Mouse (Mus musculus): ENCODE results near the gene Pax1. TPM values are rescaled to one million over a fixed set of nuclear protein-coding genes. Genes with fewer than 3 reads are reported as not detected.

The Pax1 gene
- total RNA-seq, 2 experiments from 2014 or later, result not detected

- no peak for ATAC-seq (replicated peaks; ENCODE audit: low FRiP score, poor library complexity, severe bottlenecking)
Measured at GRCm38 (mm10) chr2:147371289-147371688, 9.6 kb downstream of the Pax1 start.

- ATAC-seq (replicated peaks; ENCODE audit: low FRiP score, poor library complexity, severe bottlenecking), result no peak
Measured at GRCm38 (mm10) chr2:147371840-147372239, 10.1 kb downstream of the Pax1 start.

- ATAC-seq (replicated peaks; ENCODE audit: low FRiP score, poor library complexity, severe bottlenecking), result no peak
Measured at GRCm38 (mm10) chr2:147372947-147373666, 11.4 kb downstream of the Pax1 start.

GRCm38 (mm10) chr2:147373667-147374007 lies 11.9 kb downstream of the Pax1 start:
- no peak for ATAC-seq (replicated peaks; ENCODE audit: low FRiP score, poor library complexity, severe bottlenecking)

GRCm38 (mm10) chr2:147374245-147374644 lies 12.5 kb downstream of the Pax1 start:
- ATAC-seq (replicated peaks; ENCODE audit: low FRiP score, poor library complexity, severe bottlenecking), result no peak

GRCm38 (mm10) chr2:147375019-147375715 lies 13.4 kb downstream of the Pax1 start:
- no peak for ATAC-seq (replicated peaks; ENCODE audit: low FRiP score, poor library complexity, severe bottlenecking)

- ATAC-seq (replicated peaks; ENCODE audit: low FRiP score, poor library complexity, severe bottlenecking), result no peak
Measured at GRCm38 (mm10) chr2:147378934-147379333, 17.2 kb downstream of the Pax1 start.

- ATAC-seq (replicated peaks; ENCODE audit: low FRiP score, poor library complexity, severe bottlenecking), result no peak
Measured at GRCm38 (mm10) chr2:147383373-147383772, 21.6 kb downstream of the Pax1 start.

- no peak for ATAC-seq (replicated peaks; ENCODE audit: low FRiP score, poor library complexity, severe bottlenecking)
Measured at GRCm38 (mm10) chr2:147386949-147387348, 25.2 kb downstream of the Pax1 start.

- ATAC-seq (replicated peaks; ENCODE audit: low FRiP score, poor library complexity, severe bottlenecking), result no peak
Measured at GRCm38 (mm10) chr2:147409323-147409722, 47.6 kb downstream of the Pax1 start.

- ATAC-seq (replicated peaks; ENCODE audit: low FRiP score, poor library complexity, severe bottlenecking), result no peak
Measured at GRCm38 (mm10) chr2:147415037-147415436, 53.3 kb downstream of the Pax1 start.

- ATAC-seq (replicated peaks; ENCODE audit: low FRiP score, poor library complexity, severe bottlenecking), result no peak
Measured at GRCm38 (mm10) chr2:147424582-147425255, 63.0 kb downstream of the Pax1 start.

- no peak for ATAC-seq (replicated peaks; ENCODE audit: low FRiP score, poor library complexity, severe bottlenecking)
Measured at GRCm38 (mm10) chr2:147429607-147430356, 68.1 kb downstream of the Pax1 start.

- ATAC-seq (replicated peaks; ENCODE audit: low FRiP score, poor library complexity, severe bottlenecking), result no peak
Measured at GRCm38 (mm10) chr2:147433120-147433519, 71.4 kb downstream of the Pax1 start.

Other genes starting within 250 kb of the Pax1 start
- not detected in 2 replicates for gene Nkx2-2, start 167.7 kb upstream of the Pax1 start, total RNA-seq (2015; ENCODE audit: low replicate concordance)
- gene Nkx2-2, start 167.7 kb upstream of the Pax1 start, total RNA-seq (2017; ENCODE audit: low replicate concordance), result not detected in 2 replicates

All from erythroid progenitor cell, adult 5-6 weeks (primary cell).